Comparison of ENCODE assay signal across 8 mouse cellular contexts in genomic region chr4:82506081-82506730, GRCm38 (mm10).
DNase-seq lines count a peak whose midpoint lies in the region; ATAC-seq and TF ChIP-seq lines count a peak whose summit lies in the region.

No protein-coding gene starts in this region.

- H3K36me3 ChIP-seq in intestine, postnatal 0 days (ENCODE audit: control insufficient read depth, insufficient read depth): no peaks in the 10 kb centered on the region
- no peaks in the 10 kb centered on the region for H3K36me3 ChIP-seq in midbrain, embryonic 10.5 days

- H3K27me3 ChIP-seq in intestine, postnatal 0 days (replicated peaks; ENCODE audit: control insufficient read depth, insufficient read depth, low read length): no peaks in the 10 kb centered on the region
- H3K27me3 ChIP-seq in midbrain, embryonic 10.5 days (ENCODE audit: low read depth, poor library complexity, severe bottlenecking): peaks cover 58% of the 10 kb centered on the region

- intact Hi-C loops in left cerebral cortex, postnatal 36 days (cut with DNase I): loop anchor here (5.0 to 10.0 kb wide), 3 partner anchors 209 to 941 kb away; no protein-coding TSS in a partner anchor

- DNase-seq in adrenal gland, postnatal 14 days: peak; percentile 97
- DNase-seq in embryo, embryonic 9.5 days (ENCODE audit: extremely low spot score): peak; percentile 75
- peak; percentile 87 to 92 for DNase-seq in left cerebral cortex, postnatal 36 days (ENCODE audit: low spot score in 2 of 2)
- peak; percentile 76 for DNase-seq in midbrain, embryonic 10.5 days (ENCODE audit: low spot score)
- peak; percentile 91 for DNase-seq in skeletal muscle tissue, adult 2 months (ENCODE audit: low read depth, low spot score)

- H3K4me1 ChIP-seq in intestine, postnatal 0 days (replicated peaks; ENCODE audit: control insufficient read depth, insufficient read depth, low read length): no peaks in the 10 kb centered on the region; the same call in 1 of the 2 replicates
- peaks cover 82% of the 10 kb centered on the region for H3K4me1 ChIP-seq in midbrain, embryonic 10.5 days

- H3K9ac ChIP-seq in intestine, postnatal 0 days (ENCODE audit: low read depth, low read length): peak overlapping the region; percentile 81

- under 1% methylated on average over 43 of the region's 81 CpGs for WGBS in intestine, postnatal 0 days
- 0% methylated on average over 49 of the region's 81 CpGs for WGBS in midbrain, embryonic 10.5 days

- peak overlapping the region; percentile 99 for H3K27ac ChIP-seq in intestine, postnatal 0 days (ENCODE audit: low read depth, low read length)
- peak overlapping the region; percentile 99 for H3K27ac ChIP-seq in midbrain, embryonic 10.5 days (replicated peaks)

- ATAC-seq in granulocyte monocyte progenitor cell, adult 5-6 weeks (replicated peaks; ENCODE audit: poor library complexity, severe bottlenecking): peak; percentile 31; the same call in 1 of the 2 replicates
- ATAC-seq in intestine, postnatal 0 days: peak; percentile 70
- no peak for ATAC-seq in inflammation-experienced regulatory T-cells, adult 6 months

- H3K4me2 ChIP-seq in intestine, postnatal 0 days (replicated peaks; ENCODE audit: low read depth): peak overlapping the region; percentile 94

- no peaks in the 10 kb centered on the region for H3K9me3 ChIP-seq in intestine, postnatal 0 days (ENCODE audit: control insufficient read depth)
- no peaks in the 10 kb centered on the region for H3K9me3 ChIP-seq in midbrain, embryonic 10.5 days (replicated peaks)

- TF ChIP-seq CTCF in intestine, postnatal 0 days (IDR thresholded peaks at IDR 0.05; ENCODE audit: low read depth): 0 out of 2 replicates have a peak, but pooled peaks have one; percentile 22

- H3K4me3 ChIP-seq in intestine, postnatal 0 days (ENCODE audit: low read depth, low read length): peak overlapping the region; percentile 97
- H3K4me3 ChIP-seq in midbrain, embryonic 10.5 days: peak overlapping the region; percentile 84
